Mouse (Mus musculus) layer of hippocampus, adult 9-10 months (tissue): ENCODE results near the gene Tfdp1.

Experiments used
- DNase-seq: peaks from one replicate; pipeline ENCODE4 v3.0.0; 2022; ENCODE audit warnings: low spot score

The Tfdp1 gene

DNA sequence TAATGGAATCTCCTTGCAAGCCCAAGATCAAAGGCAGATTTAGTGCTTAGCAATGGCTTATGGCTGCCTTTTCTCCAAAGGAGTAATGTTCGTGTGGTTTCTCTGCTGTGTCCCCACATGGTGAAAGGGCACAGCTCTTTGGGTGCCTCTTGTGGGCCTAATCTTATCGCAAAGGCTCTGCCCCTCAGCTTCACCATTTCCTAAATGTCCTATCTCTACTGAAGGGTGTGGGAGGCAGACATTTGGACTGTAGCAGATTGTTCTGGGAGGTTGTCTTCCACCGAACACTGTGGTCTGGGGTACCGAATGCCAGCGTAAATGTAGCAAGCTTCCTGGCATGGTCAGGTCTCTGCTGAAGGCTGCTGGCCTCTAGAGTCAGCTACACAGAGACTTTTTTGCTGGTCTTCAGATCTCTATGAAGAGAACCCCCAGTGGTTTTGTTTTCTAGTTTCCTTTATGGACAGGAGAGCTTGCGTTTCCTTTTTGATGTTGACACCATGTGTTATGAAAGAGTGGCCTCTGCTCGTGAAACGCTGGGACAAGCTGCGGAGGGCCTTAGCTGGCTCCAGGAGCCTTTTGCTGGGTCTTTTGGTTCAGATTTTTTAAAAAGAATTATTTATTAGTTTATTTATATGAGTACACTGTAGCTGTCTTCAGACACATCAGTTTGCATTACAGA is 14.7 kb downstream of the Tfdp1 start:
- DNase-seq = no peak

DNA sequence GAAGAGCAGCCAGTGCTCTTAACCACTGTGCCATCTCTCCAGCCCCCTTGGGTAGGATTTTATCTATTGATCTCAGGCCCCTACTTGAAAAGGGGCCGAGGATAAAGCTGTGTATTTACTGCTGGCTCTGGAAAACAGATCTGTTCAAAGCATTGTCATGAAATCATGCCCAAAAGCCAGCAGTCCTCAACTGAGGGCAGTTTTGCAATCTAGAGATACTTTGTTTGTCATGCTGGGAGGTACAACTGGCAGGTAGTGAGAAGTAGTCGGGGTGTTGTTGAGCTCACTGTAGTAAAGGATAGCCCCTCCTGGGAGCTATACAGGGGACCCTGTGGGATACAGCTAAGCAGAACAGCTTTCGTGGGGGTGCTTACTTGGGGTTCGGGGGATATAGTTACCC is 15.3 kb downstream of the Tfdp1 start:
- DNase-seq = no peak

GRCm38 (mm10) chr8:13356221-13356620 is 17.7 kb downstream of the Tfdp1 start:
- no peak for DNase-seq

DNA sequence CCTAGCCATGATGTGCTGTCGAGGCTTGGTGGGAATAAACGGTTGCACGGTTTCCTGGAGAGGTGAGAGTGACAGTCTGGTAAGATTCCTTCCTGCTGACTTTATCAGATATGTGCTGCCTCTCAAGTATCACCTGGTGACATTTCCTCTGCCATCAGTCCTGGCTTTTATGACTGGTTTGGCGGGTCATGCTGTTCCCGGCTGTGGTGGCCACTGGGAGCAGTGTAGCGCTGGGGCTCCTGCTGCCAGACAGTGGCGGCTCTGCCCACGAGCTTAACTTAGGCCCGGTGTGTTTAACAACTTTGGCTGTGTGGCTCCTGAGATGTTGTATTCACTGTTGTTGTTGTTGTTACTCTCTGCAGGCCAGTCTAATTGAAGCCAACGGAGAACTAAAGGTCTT is 18.1 kb downstream of the Tfdp1 start:
- DNase-seq = no peak

DNA sequence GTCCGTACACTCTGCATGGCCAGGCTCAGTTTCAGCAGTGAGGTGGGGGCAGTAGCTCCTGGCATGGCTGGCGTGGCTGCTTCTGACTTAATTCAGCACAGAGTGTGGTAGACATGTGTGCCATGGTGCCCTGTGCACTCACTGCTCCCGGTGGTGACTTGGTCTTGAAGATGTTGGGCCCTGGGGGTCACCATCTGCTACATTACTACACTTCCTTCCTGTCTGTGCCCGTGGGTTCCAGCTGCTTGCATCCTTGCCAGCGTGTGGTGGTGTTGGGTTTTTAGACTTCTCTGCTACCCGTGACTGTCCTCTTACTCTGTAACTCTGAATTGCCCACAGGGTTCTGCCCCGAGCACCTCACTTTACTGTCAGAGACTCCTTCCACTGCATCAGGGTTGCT is 21.7 kb downstream of the Tfdp1 start:
- no peak for DNase-seq

GRCm38 (mm10) chr8:13361865-13362264 is 23.3 kb downstream of the Tfdp1 start:
- DNase-seq = no peak

GRCm38 (mm10) chr8:13373151-13373662 is 34.7 kb downstream of the Tfdp1 start:
- no peak for DNase-seq

DNA sequence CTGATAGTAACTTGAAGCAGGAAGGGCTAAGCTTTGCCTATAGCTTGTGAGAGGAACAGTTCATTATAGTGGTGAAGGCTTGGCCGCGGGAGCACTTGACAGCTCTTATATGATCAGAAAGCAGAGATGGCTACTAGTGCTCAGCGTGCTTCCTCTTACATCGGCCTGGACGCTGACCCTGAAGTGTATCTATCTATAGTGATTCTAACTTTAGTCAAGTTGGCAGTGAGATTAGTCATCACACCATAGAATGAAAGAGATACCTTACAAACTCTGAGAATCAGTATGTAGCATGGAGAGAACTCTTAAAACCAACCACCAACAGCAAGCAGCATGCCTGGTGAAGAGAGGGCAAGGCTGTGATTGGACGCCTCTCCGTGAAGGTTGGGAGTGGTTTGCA is 43.1 kb downstream of the Tfdp1 start:
- no peak for DNase-seq

GRCm38 (mm10) chr8:13382536-13382935 is 44.0 kb downstream of the Tfdp1 start:
- DNase-seq = no peak

GRCm38 (mm10) chr8:13382999-13383398 is 44.4 kb downstream of the Tfdp1 start:
- DNase-seq = no peak

DNA sequence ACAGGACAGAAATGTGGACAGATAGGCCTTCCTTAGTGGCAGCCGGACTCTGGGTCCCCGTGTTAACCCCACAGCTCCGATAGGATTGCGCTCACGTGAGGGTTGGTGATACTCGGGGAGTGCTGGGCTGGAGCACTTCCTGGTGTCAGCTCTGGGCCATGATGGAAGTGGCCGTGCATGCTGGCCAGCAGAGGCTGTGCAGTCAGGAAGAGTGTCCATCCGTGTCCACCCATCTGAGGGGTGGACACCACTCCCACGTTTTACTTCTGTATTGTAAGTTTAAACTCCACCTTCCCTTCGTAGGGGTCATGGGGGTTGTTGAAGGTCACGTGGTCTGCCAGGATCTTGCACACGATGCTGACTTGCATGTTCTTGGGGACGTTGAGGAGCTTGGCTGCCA is 47.8 kb downstream of the Tfdp1 start:
- no peak for DNase-seq

- no peak for DNase-seq
These were observed 49.2 kb downstream of the Tfdp1 start for GRCm38 (mm10) chr8:13387728-13388127.

DNA sequence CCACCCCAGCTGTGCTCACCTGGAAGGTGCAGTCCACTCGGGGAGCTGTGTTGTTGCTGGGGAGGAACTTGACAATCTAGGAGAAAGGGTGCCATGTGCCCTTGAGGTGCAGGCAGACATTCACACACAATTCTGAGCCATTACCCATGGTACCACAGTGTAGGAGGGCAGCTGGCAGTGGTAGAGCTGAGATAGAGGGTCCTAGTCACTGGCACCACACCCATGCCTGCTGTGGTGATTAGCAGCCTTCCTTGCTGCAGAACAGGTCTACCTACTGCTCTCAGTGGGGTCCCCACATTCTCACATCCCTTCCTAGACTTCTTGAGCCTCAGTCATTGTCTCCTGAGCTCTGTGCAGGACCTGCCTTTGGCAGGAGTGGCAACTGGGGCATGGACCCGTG is 50.2 kb downstream of the Tfdp1 start:
- DNase-seq = no peak

DNA sequence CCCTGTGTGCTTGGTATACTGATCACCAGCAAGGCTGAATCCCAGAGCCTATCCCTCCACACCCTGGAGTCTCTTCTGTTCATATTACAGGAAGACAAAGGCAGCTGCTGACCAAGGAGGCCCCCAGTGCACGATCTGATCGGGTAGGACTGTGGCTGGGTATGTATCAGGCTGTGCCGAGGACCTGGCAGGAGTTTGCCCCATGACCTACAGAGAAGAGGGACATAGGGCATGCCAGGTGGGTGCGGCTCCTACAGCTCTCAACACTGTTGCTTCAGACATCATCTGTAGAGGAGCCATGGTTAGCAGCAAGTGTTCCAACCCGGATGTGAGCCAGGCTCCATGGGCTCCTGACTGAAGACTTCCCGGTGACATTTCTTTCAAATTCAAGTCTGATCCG is 55.3 kb downstream of the Tfdp1 start:
- DNase-seq = no peak

DNA sequence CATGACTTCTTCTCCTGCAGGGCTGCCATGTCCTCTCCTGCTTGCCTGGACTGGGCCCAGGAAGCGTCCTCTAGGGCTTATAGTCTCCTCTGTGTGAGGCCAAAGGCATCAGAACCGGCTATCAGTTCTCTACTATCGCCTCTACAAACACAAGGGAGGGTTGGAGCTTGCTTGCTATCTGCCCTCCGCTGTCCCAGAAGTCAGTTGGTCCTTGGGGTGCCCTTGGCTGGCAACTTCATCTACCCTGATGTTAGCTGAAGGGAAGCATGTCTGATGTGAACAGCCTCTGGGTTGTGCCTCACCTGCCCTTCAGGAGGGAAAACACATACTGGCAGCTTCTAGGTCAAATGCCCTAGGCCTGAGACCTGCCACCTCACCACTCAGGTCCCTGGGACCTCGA is 58.2 kb downstream of the Tfdp1 start, which contains the start of gene Atp4b:
TSS of gene Atp4b (minus strand) at position 101 of the 400 bp plus-strand sequence.
- DNase-seq = no peak

DNA sequence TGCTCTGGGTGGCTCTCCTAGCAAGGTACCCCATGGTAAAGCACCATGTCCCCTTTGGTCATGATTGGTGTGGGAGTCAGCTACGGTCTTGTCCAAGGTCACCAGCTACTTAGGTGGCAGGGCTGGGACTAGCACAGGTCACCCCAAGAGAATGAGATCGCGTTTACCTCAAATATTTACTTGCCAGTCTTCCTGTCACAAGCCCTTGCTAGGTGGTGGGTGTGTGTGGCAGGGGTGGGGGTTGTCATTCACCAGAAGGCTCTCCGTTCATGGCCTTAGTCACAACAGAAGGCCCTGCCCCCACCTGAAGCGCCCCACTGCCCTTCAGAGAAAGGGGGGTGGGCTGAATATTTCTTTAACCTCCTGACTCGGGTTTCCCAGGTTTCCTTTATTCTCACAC is 65.0 kb downstream of the Tfdp1 start:
- no peak for DNase-seq

- no peak for DNase-seq
These were observed 66.1 kb downstream of the Tfdp1 start, which contains the start of gene Grk1 for GRCm38 (mm10) chr8:13404666-13405131. Gene Grk1 (plus strand): TSS chr8:13405081.

DNA sequence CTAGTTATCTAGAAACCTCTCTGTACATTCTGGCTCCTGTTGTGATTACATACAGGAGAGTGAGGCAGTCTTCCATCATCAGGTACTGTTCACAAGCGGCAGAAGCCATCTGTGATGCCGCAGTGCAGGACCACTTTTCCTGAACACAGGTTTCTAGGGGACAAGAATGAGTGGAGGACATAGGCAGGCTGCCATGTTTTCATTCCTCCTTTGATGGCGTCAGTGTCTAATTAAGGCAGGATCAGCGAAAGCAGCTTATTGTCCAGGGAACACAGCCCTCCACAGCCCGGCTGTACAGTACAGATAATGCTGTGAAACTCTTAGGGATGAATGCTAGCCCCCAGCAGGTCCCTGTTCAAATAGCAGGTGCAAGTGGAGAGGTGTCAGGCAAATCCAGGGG is 67.5 kb downstream of the Tfdp1 start:
- DNase-seq = no peak

- DNase-seq = peak; percentile 58
These were observed 73.0 kb downstream of the Tfdp1 start for GRCm38 (mm10) chr8:13411597-13411996.

GRCm38 (mm10) chr8:13412891-13413558 is 74.5 kb downstream of the Tfdp1 start:
- DNase-seq = peak; percentile 17

- no peak for DNase-seq
These were observed 75.4 kb downstream of the Tfdp1 start for GRCm38 (mm10) chr8:13413823-13414390.

GRCm38 (mm10) chr8:13415879-13416278 is 77.3 kb downstream of the Tfdp1 start:
- DNase-seq = no peak

DNA sequence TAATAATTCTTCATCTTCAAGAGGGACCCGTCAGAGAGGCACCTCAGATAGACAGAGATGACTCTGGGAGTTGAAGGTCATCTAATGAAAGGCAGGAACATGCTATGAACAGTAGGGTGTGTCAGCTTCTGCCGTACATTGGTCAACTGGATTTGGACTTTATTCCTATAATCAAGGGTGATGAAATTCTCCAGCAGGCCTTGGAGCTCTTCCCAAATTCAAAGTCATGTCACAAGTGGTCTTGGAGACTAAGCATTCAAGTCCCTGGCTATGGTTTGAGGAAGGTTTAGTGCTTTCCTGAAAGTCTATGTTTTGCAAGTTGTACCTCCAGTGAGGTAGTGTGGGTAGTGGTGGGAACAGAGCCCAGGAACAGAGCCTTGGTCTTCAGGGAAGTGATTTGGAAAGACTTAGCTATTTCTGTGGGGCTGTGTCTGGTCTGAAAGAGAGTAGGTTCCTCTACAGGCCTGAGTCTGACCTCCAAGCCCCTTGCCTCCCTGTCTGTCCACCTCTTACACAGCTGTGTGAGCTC is 80.6 kb downstream of the Tfdp1 start:
- no peak for DNase-seq
